ENCODE assay signal across 9 mouse cellular contexts in genomic region chr2:172401116-172401825, GRCm38 (mm10). TPM values are rescaled to one million over a fixed set of nuclear protein-coding genes. Genes with fewer than 3 reads are reported as not detected.
DNase-seq lines count a peak whose midpoint lies in the region; ATAC-seq and TF ChIP-seq lines count a peak whose summit lies in the region.
"Had no signal": no experiment of that assay in that cellular context is flagged by ENCODE, and none has a peak within 500 bp of the region (broad histone marks: within the 10 kb centered on the region; RNA-seq: fewer than 3 reads in every experiment).

No protein-coding gene starts in this region.

- H3K27ac ChIP-seq in heart, embryonic 16.5 days (ENCODE audit: low read length): peak overlapping the region; percentile 43
- H3K27ac ChIP-seq in MEL (ENCODE audit: control insufficient read depth, low read depth, low read length): peak overlapping the region; percentile 79
- peak overlapping the region; percentile 68 for H3K27ac ChIP-seq in liver, embryonic 15.5 days (replicated peaks)
- H3K27ac ChIP-seq: neural tube, embryonic 13.5 days had no signal

- WGBS in heart, embryonic 16.5 days: 58% methylated on average over 13 of the region's 13 CpGs
- WGBS in liver, embryonic 15.5 days (ENCODE audit: insufficient replicate concordance): 22% methylated on average over 13 of the region's 13 CpGs

- no peak for TF ChIP-seq RAD21 in MEL (IDR thresholded peaks at IDR 0.05; ENCODE audit: low read depth, low read length)

- H3K9me3 ChIP-seq in heart, embryonic 16.5 days (replicated peaks; ENCODE audit: control insufficient read depth, low read length): no peaks in the 10 kb centered on the region
- H3K9me3 ChIP-seq in MEL (replicated peaks; ENCODE audit: insufficient read depth, low read length): no peaks in the 10 kb centered on the region
- H3K9me3 ChIP-seq in liver, embryonic 15.5 days (replicated peaks): no peaks in the 10 kb centered on the region
- H3K9me3 ChIP-seq: neural tube, embryonic 13.5 days had no signal

- H3K4me1 ChIP-seq in heart, embryonic 16.5 days (ENCODE audit: control insufficient read depth, insufficient read depth, low read length): peaks cover 9% of the 10 kb centered on the region; the same call in 1 of the 2 replicates
- H3K4me1 ChIP-seq in MEL (ENCODE audit: control insufficient read depth in 1 of 2, insufficient read depth in 2 of 2, low read length in 2 of 2): peaks cover 0 to 17% of the 10 kb centered on the region in 2 experiments; a peak in 3 of 4 replicates
- peaks cover 12% of the 10 kb centered on the region for H3K4me1 ChIP-seq in liver, embryonic 15.5 days (replicated peaks)

- H3K4me2 ChIP-seq in heart, embryonic 16.5 days (ENCODE audit: low read depth, low read length): no peak overlapping the region
- H3K4me2 ChIP-seq in liver, embryonic 15.5 days: no peak overlapping the region
- H3K4me2 ChIP-seq: neural tube, embryonic 13.5 days had no signal

- no peaks in the 10 kb centered on the region for H3K36me3 ChIP-seq in heart, embryonic 16.5 days (ENCODE audit: control insufficient read depth, insufficient read depth)
- no peaks in the 10 kb centered on the region; a peak in 1 of 4 replicates for H3K36me3 ChIP-seq in MEL (ENCODE audit: control insufficient read depth in 1 of 2, insufficient read depth in 2 of 2, low read length in 2 of 2)
- no peaks in the 10 kb centered on the region for H3K36me3 ChIP-seq in liver, embryonic 15.5 days (replicated peaks)
- H3K36me3 ChIP-seq: neural tube, embryonic 13.5 days had no signal

- TF ChIP-seq EP300 in MEL (IDR thresholded peaks at IDR 0.05; ENCODE audit: low read depth in 1 of 2, low read length in 2 of 2): peak; percentile 39 to 82

- DNase-seq in heart, postnatal 36 days: no peak
- DNase-seq in MEL (ENCODE audit: low read depth, low spot score): peak; percentile 95
- peak; percentile 39 for DNase-seq in spleen, adult 12 weeks (ENCODE audit: low spot score)
- DNase-seq in urinary bladder, postnatal 4 days (ENCODE audit: low spot score in 2 of 2): no peak
- no peak for DNase-seq in frontal cortex, adult 2 months (ENCODE audit: extremely low spot score in 1 of 2, low spot score in 1 of 2)
- DNase-seq in cerebellum, postnatal 4 days (ENCODE audit: low spot score in 2 of 2): no peak

- H3K27me3 ChIP-seq in heart, embryonic 16.5 days (ENCODE audit: control insufficient read depth, insufficient read depth, low read length): no peaks in the 10 kb centered on the region
- no peaks in the 10 kb centered on the region for H3K27me3 ChIP-seq in MEL (ENCODE audit: control insufficient read depth in 1 of 2, insufficient read depth in 2 of 2, low read length in 2 of 2)
- H3K27me3 ChIP-seq in liver, embryonic 15.5 days: no peaks in the 10 kb centered on the region
- H3K27me3 ChIP-seq: neural tube, embryonic 13.5 days had no signal

- TF ChIP-seq POLR2A in MEL (IDR thresholded peaks at IDR 0.05; ENCODE audit: control insufficient read depth in 1 of 2, insufficient read depth in 1 of 2, low read depth in 1 of 2, low read length in 2 of 2, poor library complexity in 1 of 2): peak in 1 of 2 experiments; percentile 52; a peak in 2 of 4 replicates

- H3K9ac ChIP-seq in heart, embryonic 16.5 days (ENCODE audit: low read length): no peak overlapping the region
- peak overlapping the region; percentile 62 for H3K9ac ChIP-seq in MEL (ENCODE audit: control insufficient read depth, low read depth, low read length, poor library complexity, severe bottlenecking)
- no peak overlapping the region for H3K9ac ChIP-seq in liver, embryonic 15.5 days
- H3K9ac ChIP-seq: neural tube, embryonic 13.5 days had no signal

- H3K4me3 ChIP-seq in heart, embryonic 16.5 days (ENCODE audit: low read length): no peak overlapping the region
- H3K4me3 ChIP-seq in MEL (ENCODE audit: control insufficient read depth in 1 of 2, insufficient read depth in 1 of 2, low read depth in 2 of 2, low read length in 2 of 2): peak overlapping the region; percentile 42 to 56
- H3K4me3 ChIP-seq in liver, embryonic 15.5 days (replicated peaks): no peak overlapping the region
- H3K4me3 ChIP-seq: neural tube, embryonic 13.5 days had no signal

- no peaks in the 10 kb centered on the region for H3K79me2 ChIP-seq in MEL (ENCODE audit: control insufficient read depth, insufficient read depth, low read length, poor library complexity)

- no peak for TF ChIP-seq CTCF in MEL (IDR thresholded peaks at IDR 0.05 in 2 of 3, conservative IDR thresholded peaks at IDR 0.05 in 1 of 3; ENCODE audit: control insufficient read depth in 1 of 3, insufficient read depth in 1 of 3, low read depth in 2 of 3, low read length in 3 of 3, poor library complexity in 1 of 3, severe bottlenecking in 1 of 3)

- no peak for ATAC-seq in heart, embryonic 16.5 days (replicated peaks; ENCODE audit: extremely low read depth, insufficient read depth, low FRiP score)
- ATAC-seq in liver, embryonic 15.5 days (ENCODE audit: insufficient read depth): peak; percentile 45

- intact Hi-C loops in heart, postnatal 36 days (cut with DNase I): no loop called here

TF ChIP-seq in MEL, 35 proteins besides CTCF, POLR2A, EP300 and RAD21 (continues in another document):
- TF ChIP-seq ZC3H11A (IDR thresholded peaks at IDR 0.05; ENCODE audit: low read depth, low read length): no peak
- peak; percentile 74 for TF ChIP-seq ZKSCAN1 (IDR thresholded peaks at IDR 0.05; ENCODE audit: low read depth, low read length)
- 0 out of 2 replicates have a peak, but pooled peaks have one; percentile 12 for TF ChIP-seq BHLHE40 (IDR thresholded peaks at IDR 0.05; ENCODE audit: borderline replicate concordance, low read depth, low read length)
- peak; percentile 80 for TF ChIP-seq TBP (IDR thresholded peaks at IDR 0.05; ENCODE audit: low read depth, low read length)
- peak; percentile 20; the same call in 1 of the 2 replicates for TF ChIP-seq ELF1 (IDR thresholded peaks at IDR 0.05; ENCODE audit: low read depth, low read length)
- no peak for TF ChIP-seq TAL1 (IDR thresholded peaks at IDR 0.05; ENCODE audit: low read length)
- peak; percentile 64; the same call in 1 of the 2 replicates for TF ChIP-seq ETS1 (IDR thresholded peaks at IDR 0.05; ENCODE audit: low read depth, low read length)
- TF ChIP-seq HCFC1 (IDR thresholded peaks at IDR 0.05; ENCODE audit: low read depth, low read length): peak; percentile 49; the same call in 1 of the 2 replicates
- TF ChIP-seq MEF2A (IDR thresholded peaks at IDR 0.05; ENCODE audit: extremely low read depth, insufficient replicate concordance, low read depth, low read length, poor library complexity, severe bottlenecking): no peak
- peak; percentile 46 for TF ChIP-seq NELFE (IDR thresholded peaks at IDR 0.05; ENCODE audit: low read depth, low read length)
- peak; percentile 81; the same call in 1 of the 2 replicates for TF ChIP-seq SIN3A (IDR thresholded peaks at IDR 0.05; ENCODE audit: low read length)
- peak; percentile 71 for TF ChIP-seq MAX (IDR thresholded peaks at IDR 0.05; ENCODE audit: low read length)
- peak; percentile 65; the same call in 1 of the 2 replicates for TF ChIP-seq MXI1 (IDR thresholded peaks at IDR 0.05; ENCODE audit: low read depth, low read length)

RNA-seq across cellular contexts. Expression of gene Cass4, which starts 7.7 kb away (rescaled TPM):
- 1.0 TPM in 2 replicates for polyA plus RNA-seq in heart, embryonic 16.5 days (2015; fragmentation: Nextera tagmentation; extraction: Ambion mirVana)
- under 1 TPM; 0.36 to 0.46 TPM for total RNA-seq in heart, postnatal 36 days (2021)
- 0.35 and 0.49 TPM in 2 replicates for total RNA-seq in MEL (2012; rRNA removed)
- 1 to 10 TPM in 1 of 2 experiments, not detected in 1; 5.5 TPM for polyA plus RNA-seq in MEL (2012; ENCODE audit: insufficient read depth in 1 of 2, insufficient read length in 2 of 2, low read depth in 1 of 2, low replicate concordance in 2 of 2, missing spikeins in 1 of 2)
- polyA plus RNA-seq in liver, embryonic 15.5 days (2015; fragmentation: Nextera tagmentation; extraction: Ambion mirVana): 0.61 and 0.63 TPM in 2 replicates
- polyA plus RNA-seq in frontal cortex, adult 2 months (2012; rRNA removed): 0.29 and 0.38 TPM in 2 replicates

RNA-seq across cellular contexts. Expression of gene Cstf1, which starts 30.8 kb away (rescaled TPM):
- polyA plus RNA-seq in heart, embryonic 16.5 days (2015; fragmentation: Nextera tagmentation; extraction: Ambion mirVana): 24.5 and 32.2 TPM in 2 replicates
- 10 to 100 TPM; 18.2 to 19.6 TPM for total RNA-seq in heart, postnatal 36 days (2021)
- 63.3 and 77.4 TPM in 2 replicates for total RNA-seq in MEL (2012; rRNA removed)
- polyA plus RNA-seq in MEL (2012; ENCODE audit: insufficient read depth in 1 of 2, insufficient read length in 2 of 2, low read depth in 1 of 2, low replicate concordance in 2 of 2, missing spikeins in 1 of 2): 100 to 1,000 TPM in 1 of 2 experiments, 10 to 100 TPM in 1; 66.9 to 105 TPM
- 20.7 and 20.8 TPM in 2 replicates for polyA plus RNA-seq in liver, embryonic 15.5 days (2015; fragmentation: Nextera tagmentation; extraction: Ambion mirVana)
- 24.7 and 26.9 TPM in 2 replicates for polyA plus RNA-seq in frontal cortex, adult 2 months (2012; rRNA removed)

RNA-seq across cellular contexts. Expression of gene Aurka, which starts 30.9 kb away (rescaled TPM):
- polyA plus RNA-seq in heart, embryonic 16.5 days (2015; fragmentation: Nextera tagmentation; extraction: Ambion mirVana): 88.1 and 92.4 TPM in 2 replicates
- 1 to 10 TPM in 1 of 2 experiments, under 1 TPM in 1; 0.95 to 1.1 TPM for total RNA-seq in heart, postnatal 36 days (2021)
- 110 and 127 TPM in 2 replicates for total RNA-seq in MEL (2012; rRNA removed)
- 100 to 1,000 TPM; 150 to 236 TPM for polyA plus RNA-seq in MEL (2012; ENCODE audit: insufficient read depth in 1 of 2, insufficient read length in 2 of 2, low read depth in 1 of 2, low replicate concordance in 2 of 2, missing spikeins in 1 of 2)
- 129 and 132 TPM in 2 replicates for polyA plus RNA-seq in liver, embryonic 15.5 days (2015; fragmentation: Nextera tagmentation; extraction: Ambion mirVana)
- polyA plus RNA-seq in frontal cortex, adult 2 months (2012; rRNA removed): 1.5 and 1.8 TPM in 2 replicates

RNA-seq across cellular contexts. Expression of gene Rtf2, which starts 39.1 kb away (rescaled TPM):
- polyA plus RNA-seq in heart, embryonic 16.5 days (2015; fragmentation: Nextera tagmentation; extraction: Ambion mirVana): 53.2 and 60.5 TPM in 2 replicates
- 10 to 100 TPM; 31.9 to 34.3 TPM for total RNA-seq in heart, postnatal 36 days (2021)
- 59.2 and 68.2 TPM in 2 replicates for total RNA-seq in MEL (2012; rRNA removed)
- 10 to 100 TPM in 1 of 2 experiments, not detected in 1; 81.5 TPM for polyA plus RNA-seq in MEL (2012; ENCODE audit: insufficient read depth in 1 of 2, insufficient read length in 2 of 2, low read depth in 1 of 2, low replicate concordance in 2 of 2, missing spikeins in 1 of 2)
- 41.4 and 42.3 TPM in 2 replicates for polyA plus RNA-seq in liver, embryonic 15.5 days (2015; fragmentation: Nextera tagmentation; extraction: Ambion mirVana)
- 77.9 and 79.1 TPM in 2 replicates for polyA plus RNA-seq in frontal cortex, adult 2 months (2012; rRNA removed)

RNA-seq across cellular contexts. Expression of gene Fam210b, which starts 55.9 kb away (rescaled TPM):
- polyA plus RNA-seq in heart, embryonic 16.5 days (2015; fragmentation: Nextera tagmentation; extraction: Ambion mirVana): 13.3 and 15.0 TPM in 2 replicates
- 1 to 10 TPM; 6.8 to 7.1 TPM for total RNA-seq in heart, postnatal 36 days (2021)
- total RNA-seq in MEL (2012; rRNA removed): 2.7 and 3.5 TPM in 2 replicates
- 10 to 100 TPM in 1 of 2 experiments, not detected in 1; 11.4 TPM for polyA plus RNA-seq in MEL (2012; ENCODE audit: insufficient read depth in 1 of 2, insufficient read length in 2 of 2, low read depth in 1 of 2, low replicate concordance in 2 of 2, missing spikeins in 1 of 2)
- 136 and 142 TPM in 2 replicates for polyA plus RNA-seq in liver, embryonic 15.5 days (2015; fragmentation: Nextera tagmentation; extraction: Ambion mirVana)
- polyA plus RNA-seq in frontal cortex, adult 2 months (2012; rRNA removed): 17.5 and 18.5 TPM in 2 replicates

Comparison
In these comparisons a context has a peak if more than half of its experiments do, and no peak if none do; other contexts are left out.
1. H3K4me3 ChIP-seq: peak in MEL (2 of 2); none in heart, embryonic 16.5 days (single experiment) and liver, embryonic 15.5 days (single experiment).
2. DNase-seq: peak in MEL (single experiment) and spleen, adult 12 weeks (single experiment); none in heart, postnatal 36 days (0 of 2), urinary bladder, postnatal 4 days (0 of 2), frontal cortex, adult 2 months (0 of 2) and cerebellum, postnatal 4 days (0 of 2).
3. RNA of gene Aurka, which starts 30.9 kb away (polyA plus RNA-seq): 150 to 236 TPM in MEL, 129 to 132 TPM in liver, embryonic 15.5 days and 88.1 to 92.4 TPM in heart, embryonic 16.5 days; 1.5 to 1.8 TPM in frontal cortex, adult 2 months; every median in the first group is over 10 times any median in the second.
4. Peak in every context shown above with its lines, with median percentiles within 50 percentile points of each other: H3K27ac ChIP-seq.